Mouse (Mus musculus) testis, adult 2 months (tissue): ENCODE data around the gene Mpv17. TPM values are rescaled to one million over a fixed set of nuclear protein-coding genes. Genes with fewer than 3 reads are reported as not detected.

ENCODE experiments used
- H3K27ac ChIP-seq: fragments of 200-500 bp; 2 replicates; pipeline ENCODE4 v1.5.1; 2012; ENCODE audit warnings: low read depth, low read length; ENCODE audit not compliant: control insufficient read depth, insufficient read depth
- H3K27me3 ChIP-seq: fragments of 200-500 bp; 2 replicates; pipeline ENCODE4 v1.6.1; 2012; ENCODE audit warnings: mild to moderate bottlenecking, low read length, moderate library complexity; ENCODE audit not compliant: control insufficient read depth, insufficient read depth
- H3K36me3 ChIP-seq: fragments of 200-500 bp; 2 replicates; pipeline ENCODE4 v1.6.1; 2012; ENCODE audit warnings: mild to moderate bottlenecking, low read length; ENCODE audit not compliant: control insufficient read depth, insufficient read depth
- H3K4me1 ChIP-seq: fragments of 200-500 bp; 2 replicates; pipeline ENCODE4 v1.6.1; 2012; ENCODE audit warnings: low read length; ENCODE audit not compliant: control insufficient read depth, insufficient read depth
- H3K4me3 ChIP-seq: fragments of 200-500 bp; 2 replicates; pipeline ENCODE4 v1.5.1; 2012; ENCODE audit warnings: low read depth, mild to moderate bottlenecking, low read length, moderate library complexity, mixed read lengths; ENCODE audit not compliant: control insufficient read depth
- CTCF ChIP-seq: fragments of 200-500 bp; IDR thresholded peaks from 2 replicates; pipeline ENCODE4 v1.5.1; 2012; ENCODE audit warnings: low read depth, mild to moderate bottlenecking, inconsistent platforms, low read length, moderate library complexity; ENCODE audit not compliant: control insufficient read depth, insufficient read depth, insufficient replicate concordance
- POLR2A ChIP-seq: fragments of 200-500 bp; IDR thresholded peaks from 2 replicates; pipeline ENCODE4 v1.6.1; 2012; ENCODE audit warnings: low read depth, mild to moderate bottlenecking, inconsistent platforms, low read length, moderate library complexity; ENCODE audit not compliant: control insufficient read depth
- polyA plus RNA-seq: library from polyadenylated mRNA; depleted of rRNA; stranded (reverse); fragments of >200 nt; gene quantifications from 2 replicates; pipeline ENCODE4 v1.2.3, GENCODE M21; 2012; rRNA removed

Mpv17 gene
- polyA plus RNA-seq, 1 experiment, result 14.3 TPM

DNA sequence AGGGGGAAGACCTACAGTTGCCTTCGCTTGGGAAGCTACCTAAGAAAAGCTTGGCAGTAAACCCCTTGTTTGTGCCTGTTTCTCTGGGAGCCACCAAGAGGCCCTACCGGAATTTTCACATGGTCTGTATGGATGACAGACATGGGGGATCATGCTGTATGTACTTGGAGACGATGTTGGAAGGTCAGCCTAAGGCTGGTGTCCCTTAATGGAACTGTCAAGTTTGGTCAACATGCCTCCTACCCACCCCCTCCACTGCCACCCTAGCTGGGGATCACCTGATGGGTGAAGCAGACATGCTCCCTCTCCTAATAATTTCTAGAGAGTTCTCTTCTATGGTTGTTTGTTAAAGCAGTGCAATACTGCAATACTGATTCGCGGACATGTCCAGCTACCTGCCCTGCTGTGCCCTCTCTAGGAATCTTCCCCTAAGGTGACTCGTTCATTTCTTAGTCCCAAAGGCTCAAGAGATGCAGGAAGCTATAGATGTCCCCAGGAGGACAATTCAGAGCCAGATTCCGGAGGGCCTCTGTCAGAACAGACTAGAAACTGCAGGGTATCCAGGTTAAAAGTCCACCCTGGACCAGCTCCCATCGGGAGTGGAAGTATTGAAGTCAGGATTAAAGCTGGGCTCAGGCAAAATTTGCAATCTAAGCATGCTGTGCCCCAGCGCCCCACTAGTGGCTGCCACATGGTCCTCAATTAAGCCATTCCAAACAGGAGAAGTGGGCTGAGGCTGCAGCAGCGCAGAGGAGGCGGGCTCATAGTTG lies 58.2 kb downstream of the Mpv17 start:
- H3K27ac ChIP-seq, result no peak overlapping the region
- no peaks in the 10 kb centered on the region for H3K36me3 ChIP-seq
- peak overlapping the region; percentile 12; the same call in 1 of the 2 replicates for H3K4me3 ChIP-seq
- TF ChIP-seq CTCF, result no peak
- TF ChIP-seq POLR2A, result no peak
- peaks cover 5% of the 10 kb centered on the region; the same call in 1 of the 2 replicates for H3K27me3 ChIP-seq
- peaks cover 32% of the 10 kb centered on the region for H3K4me1 ChIP-seq

DNA sequence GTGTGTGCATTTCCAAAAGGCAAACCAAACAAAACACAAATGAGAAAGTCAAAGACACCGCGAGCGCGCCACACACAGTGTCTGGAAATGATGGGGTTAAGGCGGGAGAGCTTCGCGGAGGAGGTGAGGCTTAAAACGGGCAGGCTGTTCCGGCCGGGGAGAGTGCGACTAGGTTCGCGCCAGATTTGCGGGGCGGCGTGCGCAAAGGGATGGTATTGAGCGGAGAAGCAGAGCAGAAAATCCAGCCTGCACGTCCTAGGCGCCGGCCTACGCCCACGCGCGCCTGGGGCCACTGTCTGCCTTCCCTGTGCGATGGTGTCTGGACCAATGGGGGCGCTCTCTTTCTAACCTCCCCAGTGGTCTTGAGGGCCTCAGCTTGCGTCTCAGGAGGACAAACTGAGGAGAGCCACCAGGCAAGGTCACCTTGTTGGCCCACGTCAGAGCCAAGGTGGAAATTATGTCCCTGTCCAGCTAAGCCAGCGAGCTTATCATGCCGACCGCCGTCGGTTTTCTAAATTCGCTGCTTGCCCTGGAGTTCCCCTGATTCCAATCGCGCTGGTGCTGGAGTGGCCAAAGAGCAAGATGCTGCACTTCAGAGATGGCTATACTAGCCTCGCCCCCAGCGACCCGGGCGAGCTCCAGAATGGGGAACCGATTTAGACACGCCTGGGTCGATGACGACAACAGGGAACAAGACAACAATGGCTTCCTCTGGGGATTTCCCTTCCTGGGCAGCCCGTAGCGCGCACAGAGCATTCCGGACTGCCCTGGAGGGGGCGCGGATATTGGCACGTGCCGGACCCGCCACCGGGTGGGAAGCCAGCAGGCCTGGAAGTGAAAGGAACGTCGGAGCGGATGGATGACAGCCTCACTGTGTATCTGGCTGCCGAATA lies 59.0 kb downstream of the Mpv17 start:
- no peaks in the 10 kb centered on the region for H3K36me3 ChIP-seq
- no peak for TF ChIP-seq CTCF
- no peak for TF ChIP-seq POLR2A
- H3K27me3 ChIP-seq, result peaks cover 5% of the 10 kb centered on the region; the same call in 1 of the 2 replicates
- H3K4me1 ChIP-seq, result peaks cover 32% of the 10 kb centered on the region
- H3K4me3 ChIP-seq, result peak overlapping the region; percentile 12
- no peak overlapping the region for H3K27ac ChIP-seq

DNA sequence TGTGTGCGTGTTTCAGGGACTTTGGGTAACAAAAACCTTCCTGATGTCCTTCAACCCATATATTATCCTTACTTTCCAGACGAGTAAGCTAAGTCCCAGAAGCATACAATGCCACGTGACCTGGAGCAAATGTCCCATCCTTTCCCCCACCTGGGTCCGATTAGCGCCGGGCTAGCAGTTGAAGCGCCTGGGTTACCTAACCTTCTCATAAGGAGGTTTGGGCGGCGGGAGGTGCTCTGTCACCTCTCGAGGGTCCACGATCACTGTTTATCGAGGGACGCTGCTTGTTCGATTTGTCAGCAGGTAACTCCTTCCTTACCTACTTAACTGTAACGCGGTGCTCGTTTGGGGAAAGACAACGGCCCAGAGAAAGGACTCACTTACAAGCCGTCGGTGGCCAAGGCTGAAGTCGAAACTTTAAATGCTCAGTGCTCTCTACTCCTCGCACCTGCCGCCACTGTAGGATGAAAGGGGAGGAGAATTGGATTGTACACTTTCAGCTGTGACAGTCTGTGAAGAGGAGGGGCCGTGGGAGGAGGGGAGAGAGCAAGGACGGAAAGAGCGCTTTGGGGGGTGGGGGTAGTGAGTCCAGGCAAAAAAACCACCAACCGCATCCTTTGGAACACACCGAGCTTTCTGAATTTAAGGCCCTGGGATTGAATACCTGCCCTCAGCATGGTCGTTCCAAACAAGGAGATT lies 59.8 kb downstream of the Mpv17 start:
- H3K4me1 ChIP-seq, result peaks cover 32% of the 10 kb centered on the region
- H3K27ac ChIP-seq, result no peak overlapping the region
- TF ChIP-seq POLR2A (no peak), CTCF (no peak)
- H3K4me3 ChIP-seq, result peak overlapping the region; percentile 12
- no peaks in the 10 kb centered on the region for H3K36me3 ChIP-seq
- H3K27me3 ChIP-seq, result peaks cover 5% of the 10 kb centered on the region; the same call in 1 of the 2 replicates

DNA sequence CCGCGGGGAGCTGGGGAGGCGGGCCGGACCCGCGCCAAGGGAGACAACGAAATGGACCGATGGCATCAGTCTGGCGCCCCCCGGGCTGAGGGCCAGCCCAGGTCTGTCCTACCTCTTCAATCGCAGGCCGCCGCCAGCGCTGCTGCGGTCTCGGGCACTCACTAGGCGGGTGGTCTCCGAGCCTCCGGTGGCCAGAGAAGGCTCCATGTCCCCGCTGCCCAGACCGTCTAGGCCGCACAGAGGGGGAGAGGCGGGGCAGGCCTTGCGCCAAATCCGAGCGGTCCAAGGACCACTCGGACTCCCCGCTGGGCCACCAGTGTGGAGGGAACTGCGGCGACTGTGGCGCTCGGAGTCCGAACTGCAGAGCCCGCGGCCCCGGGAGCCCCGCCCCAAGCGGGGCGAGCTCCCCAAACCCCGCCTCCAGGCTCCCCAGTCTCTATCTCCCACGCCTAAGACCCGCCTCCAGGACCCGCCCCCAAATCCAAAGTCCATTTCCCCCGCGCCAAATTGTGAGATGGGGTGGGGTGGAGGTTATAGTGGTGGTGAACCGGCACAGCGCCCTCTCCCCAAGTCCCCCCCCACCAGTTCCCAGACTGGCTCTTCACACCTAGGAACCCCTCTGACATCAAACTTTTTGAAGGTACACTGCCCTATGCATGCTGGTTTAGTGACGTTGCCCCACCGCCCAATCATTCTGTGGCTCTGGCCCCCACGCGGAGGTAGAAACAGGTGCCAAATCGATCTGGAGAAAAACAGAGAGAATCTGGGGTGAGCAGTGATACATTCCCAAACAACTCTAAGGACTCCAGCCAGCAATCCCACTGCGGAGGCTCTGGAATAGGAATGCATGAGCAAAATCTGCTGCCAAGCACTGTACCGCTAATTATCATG lies 60.7 kb downstream of the Mpv17 start:
- TF ChIP-seq POLR2A, result no peak
- no peak for TF ChIP-seq CTCF
- Histone ChIP-seq H3K27me3 (peaks cover 5% of the 10 kb centered on the region; the same call in 1 of the 2 replicates), H3K36me3 (no peaks in the 10 kb centered on the region), H3K27ac (no peak overlapping the region), H3K4me3 (peak overlapping the region; percentile 41), H3K4me1 (peaks cover 32% of the 10 kb centered on the region)

DNA sequence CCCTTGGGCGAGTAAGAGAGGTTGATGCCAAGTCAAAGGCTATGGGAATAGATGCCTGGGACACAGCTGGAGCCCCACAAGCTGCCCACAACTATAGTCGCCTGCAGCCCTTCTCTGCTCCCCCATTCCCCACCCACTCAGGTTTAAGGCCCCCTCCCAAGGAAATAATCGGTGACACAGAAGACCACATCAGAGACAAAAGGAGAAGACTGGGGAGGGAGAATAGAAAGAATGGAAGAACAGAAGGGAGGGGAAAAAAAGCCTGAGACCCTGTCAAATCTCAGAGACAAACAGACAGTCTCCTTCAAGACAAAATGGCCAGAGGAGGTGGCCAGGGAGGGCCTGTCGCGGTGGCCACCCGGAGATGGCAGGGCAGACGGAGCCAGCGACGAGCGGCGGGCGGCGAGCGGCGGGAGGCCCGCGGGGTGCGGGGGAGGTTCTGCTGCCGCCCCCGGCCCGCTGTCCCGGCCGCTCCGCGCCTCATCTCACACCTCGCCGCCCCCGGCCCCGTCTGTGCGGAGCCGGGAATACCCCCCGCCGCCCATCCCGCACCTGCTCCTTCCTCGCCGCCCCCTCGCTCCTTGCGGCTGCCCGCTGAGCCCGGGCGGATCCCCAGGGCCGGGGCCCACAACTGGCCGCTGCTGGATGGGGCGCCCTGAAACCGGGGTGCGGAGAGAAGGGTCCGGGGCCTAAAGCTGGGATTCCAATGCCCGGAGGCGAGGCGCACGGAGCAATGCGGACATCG lies 61.6 kb downstream of the Mpv17 start:
- Histone ChIP-seq H3K36me3 (no peaks in the 10 kb centered on the region), H3K27ac (no peak overlapping the region), H3K4me1 (peaks cover 32% of the 10 kb centered on the region), H3K27me3 (peaks cover 5% of the 10 kb centered on the region; the same call in 1 of the 2 replicates), H3K4me3 (peak overlapping the region; percentile 41)
- TF ChIP-seq CTCF, result no peak
- TF ChIP-seq POLR2A, result no peak

Other genes with a start within 250 kb of the Mpv17 start
- 184 and 197 TPM in 2 replicates for gene Ost4, start 246.5 kb downstream of the Mpv17 start, polyA plus RNA-seq
- gene Emilin1, start 240.8 kb downstream of the Mpv17 start, polyA plus RNA-seq, result 5.7 and 6.5 TPM in 2 replicates
- 6.0 and 10.3 TPM in 2 replicates for gene Khk, start 232.8 kb downstream of the Mpv17 start, polyA plus RNA-seq
- 0.69 and 0.77 TPM in 2 replicates for gene Cgref1, start 208.7 kb downstream of the Mpv17 start, polyA plus RNA-seq
- gene Preb, start 193.9 kb downstream of the Mpv17 start, polyA plus RNA-seq, result 79.5 and 83.1 TPM in 2 replicates
- gene Tcf23, start 185.6 kb downstream of the Mpv17 start, polyA plus RNA-seq, result 1.00 and 1.0 TPM in 2 replicates
- 38.7 and 47.7 TPM in 2 replicates for gene Atraid, start 105.9 kb downstream of the Mpv17 start, polyA plus RNA-seq
- gene Slc5a6, start 105.3 kb downstream of the Mpv17 start, polyA plus RNA-seq, result 5.4 and 6.2 TPM in 2 replicates
- gene Cad, start 99.5 kb downstream of the Mpv17 start, polyA plus RNA-seq, result 11.2 and 14.0 TPM in 2 replicates
- 172 and 183 TPM in 2 replicates for gene Dnajc5g, start 48.0 kb downstream of the Mpv17 start, polyA plus RNA-seq
- 311 and 315 TPM in 2 replicates for gene Slc30a3, start 46.0 kb downstream of the Mpv17 start, polyA plus RNA-seq
- gene Trim54, start 37.5 kb downstream of the Mpv17 start, polyA plus RNA-seq, result 9.8 and 11.1 TPM in 2 replicates
- gene Ucn, start 15.4 kb downstream of the Mpv17 start, polyA plus RNA-seq, result 0.57 and 1.4 TPM in 2 replicates
- gene Gm29609, start 25.7 kb upstream of the Mpv17 start, polyA plus RNA-seq, result 7.3 and 9.7 TPM in 2 replicates
- 47.2 and 49.0 TPM in 2 replicates for gene Gtf3c2, start 25.9 kb upstream of the Mpv17 start, polyA plus RNA-seq
- 22.2 and 24.8 TPM in 2 replicates for gene Snx17, start 39.0 kb upstream of the Mpv17 start, polyA plus RNA-seq
- 107 and 116 TPM in 2 replicates for gene Eif2b4, start 39.2 kb upstream of the Mpv17 start, polyA plus RNA-seq
- 53.2 and 60.0 TPM in 2 replicates for gene Zfp513, start 48.1 kb upstream of the Mpv17 start, polyA plus RNA-seq
- 392 and 429 TPM in 2 replicates for gene Ppm1g, start 66.4 kb upstream of the Mpv17 start, polyA plus RNA-seq
- 62.5 and 64.2 TPM in 2 replicates for gene Nrbp1, start 86.6 kb upstream of the Mpv17 start, polyA plus RNA-seq
- 86.1 and 103 TPM in 2 replicates for gene Gm9970, start 87.0 kb upstream of the Mpv17 start, polyA plus RNA-seq
- gene Krtcap3, start 97.4 kb upstream of the Mpv17 start, polyA plus RNA-seq, result 20.9 and 23.1 TPM in 2 replicates
- 439 and 454 TPM in 2 replicates for gene Ift172, start 136.9 kb upstream of the Mpv17 start, polyA plus RNA-seq
- gene Fndc4, start 141.8 kb upstream of the Mpv17 start, polyA plus RNA-seq, result 1.4 and 2.0 TPM in 2 replicates
- gene Gckr, start 143.2 kb upstream of the Mpv17 start, polyA plus RNA-seq, result 0.53 and 0.55 TPM in 2 replicates